Mouse (Mus musculus): ENCODE data around the gene Capn2.

The Capn2 gene

DNA sequence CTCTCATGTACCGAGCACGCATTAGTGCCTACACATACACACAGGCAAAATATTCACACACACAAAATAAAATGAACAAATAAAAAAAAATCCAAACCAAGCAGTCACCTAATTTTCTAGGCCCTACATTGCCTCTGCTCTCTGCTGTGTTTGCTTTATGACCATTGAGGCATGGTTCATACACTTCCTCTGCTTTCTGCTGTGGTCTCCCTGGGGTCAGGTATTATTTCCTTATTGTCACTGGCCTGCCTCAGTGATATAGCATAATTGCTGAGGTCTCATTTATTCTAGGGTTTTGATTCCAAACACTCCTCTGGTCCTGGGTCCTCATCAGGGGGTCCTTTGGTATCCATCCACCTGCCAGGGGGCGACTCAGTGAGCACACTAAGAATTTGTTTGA, 8.2 kb upstream of the Capn2 start:
- no peak for DNase-seq (ENCODE audit: low read depth)

DNA sequence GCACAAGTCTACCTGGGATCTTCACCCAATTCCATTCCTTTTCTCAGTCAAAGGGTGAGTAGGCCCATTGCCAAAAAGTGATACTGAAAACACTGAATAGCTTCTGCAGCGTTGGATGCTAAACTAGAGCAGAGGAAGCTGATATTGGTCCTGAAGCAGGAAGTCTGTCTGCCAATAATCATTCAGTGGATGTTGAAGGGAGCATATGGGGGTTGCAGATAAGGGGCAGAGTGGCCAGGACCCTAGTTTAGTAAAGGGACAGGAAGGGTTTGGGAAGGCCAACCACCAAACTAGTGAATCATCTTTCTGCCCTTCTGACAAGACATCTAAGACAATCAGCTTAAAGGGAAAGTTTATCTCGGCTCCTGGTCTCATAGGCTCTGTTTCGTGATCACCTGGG, 6.3 kb upstream of the Capn2 start:
- no peak for DNase-seq (ENCODE audit: low read depth)

DNA sequence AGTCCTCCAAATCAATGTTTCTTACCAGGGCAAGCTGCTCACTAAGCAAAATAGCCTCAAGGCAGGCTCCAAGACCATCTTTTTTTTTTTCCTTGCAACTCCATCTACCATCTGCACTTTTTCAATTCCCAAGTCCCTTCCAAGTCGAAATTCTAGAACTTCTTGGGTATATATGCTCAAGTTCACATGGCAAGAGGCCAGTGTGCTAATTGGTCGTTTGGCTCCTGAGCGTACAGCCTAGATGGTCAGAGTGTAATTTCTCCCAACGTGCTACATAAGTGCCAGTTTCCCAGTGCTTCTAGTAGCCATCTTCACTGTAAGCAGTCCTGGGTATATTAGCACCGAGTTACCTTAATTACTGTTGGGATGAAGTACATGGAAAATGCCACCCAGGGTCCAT, 5.6 kb upstream of the Capn2 start:
- DNase-seq (ENCODE audit: low read depth): no peak

DNA sequence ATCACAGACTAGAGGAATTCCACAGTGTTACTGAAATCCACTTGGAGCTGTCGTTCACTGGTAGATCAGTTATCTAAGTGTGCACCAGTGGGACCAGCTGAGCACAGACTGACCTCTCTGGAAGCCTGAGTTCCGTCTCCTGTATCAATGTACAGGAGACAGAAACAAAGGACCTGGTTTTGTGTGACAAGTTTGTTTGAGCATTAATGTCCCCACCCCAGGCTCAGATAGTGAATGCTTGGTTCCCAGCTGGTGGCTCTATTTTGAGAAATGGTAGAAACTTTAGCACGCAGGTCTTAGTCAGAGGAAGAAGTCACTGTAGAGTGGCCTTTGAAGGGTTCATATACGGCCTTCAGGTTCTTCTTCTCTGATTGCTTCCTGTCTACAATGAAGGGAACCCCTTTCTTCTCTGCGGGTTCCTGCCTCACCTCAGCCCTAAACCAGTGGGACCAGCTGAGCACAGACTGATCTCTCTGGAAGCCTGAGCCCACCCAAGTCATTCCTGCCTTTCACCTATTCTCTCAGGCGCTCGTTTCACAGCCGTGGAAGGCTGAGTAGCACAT, 3.6 kb upstream of the Capn2 start:
- no peak for DNase-seq (ENCODE audit: low read depth)

- no peak for DNase-seq (ENCODE audit: low read depth)
Measured at GRCm38 (mm10) chr1:182520091-182520937, 2.9 kb upstream of the Capn2 start.

GRCm38 (mm10) chr1:182519341-182519740, 1.9 kb upstream of the Capn2 start:
- no peak for DNase-seq (ENCODE audit: low read depth)

DNA sequence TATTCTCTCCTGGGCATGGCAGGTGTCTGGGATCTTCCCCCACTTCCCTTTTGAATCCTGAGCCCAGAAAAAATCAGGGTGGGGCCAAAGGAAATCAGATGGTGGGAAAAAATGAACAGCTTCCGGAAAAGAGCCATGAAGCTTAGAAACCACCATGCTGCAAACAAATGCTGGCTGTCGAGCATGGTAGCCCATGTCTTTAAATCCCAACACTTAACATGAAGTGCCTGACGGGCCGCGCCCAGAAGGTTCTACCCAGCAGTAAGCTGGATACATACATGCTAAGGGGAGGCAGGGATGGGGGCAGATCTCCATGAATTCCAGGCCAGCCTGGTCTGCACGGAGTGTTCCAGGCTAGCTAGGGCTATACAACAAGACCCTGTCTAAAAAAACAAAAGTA, 1.4 kb upstream of the Capn2 start:
- no peak for DNase-seq (ENCODE audit: low read depth)

DNA sequence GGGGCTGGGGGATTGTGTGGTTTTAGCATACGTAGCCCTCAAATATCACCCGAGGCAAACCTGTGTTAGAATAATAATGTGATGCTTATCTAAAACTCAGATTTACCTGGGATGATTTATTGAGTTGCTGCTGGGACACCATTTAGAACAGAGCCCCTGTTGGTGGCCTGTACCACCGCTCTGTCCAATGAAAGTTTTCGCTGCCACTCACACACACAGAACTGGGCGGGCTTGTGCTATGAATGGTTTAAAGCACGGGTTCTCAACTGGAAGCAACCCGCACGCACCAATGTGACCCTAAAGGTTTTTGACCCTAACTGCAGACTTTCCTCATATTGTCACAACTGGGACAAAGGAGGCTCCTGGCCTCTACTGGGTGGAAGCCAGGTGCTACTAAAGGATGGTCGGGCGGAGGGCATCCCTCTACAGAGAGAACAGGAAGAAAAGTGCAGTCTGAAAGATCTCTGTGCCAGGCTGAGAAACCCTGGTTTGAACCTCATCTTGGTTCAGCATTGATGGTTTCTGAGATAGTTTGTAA, 804 bp upstream of the Capn2 start:
- no peak for DNase-seq (ENCODE audit: low read depth)

- no peak for DNase-seq (ENCODE audit: low read depth)
Measured at GRCm38 (mm10) chr1:182517677-182518011, 236 bp upstream of the Capn2 start.

GRCm38 (mm10) chr1:182514803-182515590, 2.4 kb downstream of the Capn2 start:
- DNase-seq (ENCODE audit: low read depth): no peak

DNA sequence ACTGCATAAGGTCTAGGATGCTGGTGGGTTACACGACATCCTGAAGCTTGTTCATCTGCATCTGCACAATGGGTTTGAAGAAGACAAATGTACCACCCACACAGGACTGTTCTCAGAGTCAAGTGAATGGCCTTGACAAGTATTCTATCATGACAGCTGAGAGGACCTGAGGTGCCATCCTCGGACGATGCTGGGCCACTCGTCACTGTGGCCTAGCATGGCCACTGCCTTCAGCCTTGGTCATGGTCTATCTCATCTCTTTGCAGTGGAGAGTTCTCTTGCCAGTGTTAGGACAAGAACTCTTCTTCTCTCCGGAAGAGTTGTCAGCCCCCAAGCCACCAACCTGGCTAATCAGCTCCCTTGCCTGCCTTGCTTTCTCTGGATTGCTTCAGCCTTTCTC, 3.7 kb downstream of the Capn2 start:
- no peak for DNase-seq (ENCODE audit: low read depth)

GRCm38 (mm10) chr1:182512901-182513410, 4.5 kb downstream of the Capn2 start:
- no peak for DNase-seq (ENCODE audit: low read depth)

DNA sequence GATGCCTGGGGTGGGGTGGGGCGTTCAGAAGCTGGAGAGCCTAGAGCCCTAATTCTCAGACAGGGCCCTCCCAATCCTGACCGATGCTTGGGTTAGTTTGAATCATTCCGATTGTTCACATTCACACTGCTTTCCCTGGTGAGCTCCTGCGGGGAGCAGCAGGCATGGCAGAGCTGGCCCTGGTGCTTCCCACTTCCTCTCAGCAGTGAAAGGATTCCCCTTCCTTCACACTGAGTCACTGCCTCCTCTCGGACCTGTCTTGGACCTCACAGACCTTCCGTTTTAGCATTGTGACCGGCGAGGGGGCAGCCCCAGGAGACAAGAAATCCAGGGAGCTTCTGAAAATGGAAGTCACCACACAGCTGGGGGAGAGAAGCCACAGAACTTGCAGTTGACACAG, 5.6 kb downstream of the Capn2 start:
- no peak for DNase-seq (ENCODE audit: low read depth)

- DNase-seq (ENCODE audit: low read depth): no peak
Measured at GRCm38 (mm10) chr1:182511073-182511472, 6.3 kb downstream of the Capn2 start.

GRCm38 (mm10) chr1:182509110-182509797, 8.2 kb downstream of the Capn2 start:
- DNase-seq (ENCODE audit: low read depth): no peak

DNA sequence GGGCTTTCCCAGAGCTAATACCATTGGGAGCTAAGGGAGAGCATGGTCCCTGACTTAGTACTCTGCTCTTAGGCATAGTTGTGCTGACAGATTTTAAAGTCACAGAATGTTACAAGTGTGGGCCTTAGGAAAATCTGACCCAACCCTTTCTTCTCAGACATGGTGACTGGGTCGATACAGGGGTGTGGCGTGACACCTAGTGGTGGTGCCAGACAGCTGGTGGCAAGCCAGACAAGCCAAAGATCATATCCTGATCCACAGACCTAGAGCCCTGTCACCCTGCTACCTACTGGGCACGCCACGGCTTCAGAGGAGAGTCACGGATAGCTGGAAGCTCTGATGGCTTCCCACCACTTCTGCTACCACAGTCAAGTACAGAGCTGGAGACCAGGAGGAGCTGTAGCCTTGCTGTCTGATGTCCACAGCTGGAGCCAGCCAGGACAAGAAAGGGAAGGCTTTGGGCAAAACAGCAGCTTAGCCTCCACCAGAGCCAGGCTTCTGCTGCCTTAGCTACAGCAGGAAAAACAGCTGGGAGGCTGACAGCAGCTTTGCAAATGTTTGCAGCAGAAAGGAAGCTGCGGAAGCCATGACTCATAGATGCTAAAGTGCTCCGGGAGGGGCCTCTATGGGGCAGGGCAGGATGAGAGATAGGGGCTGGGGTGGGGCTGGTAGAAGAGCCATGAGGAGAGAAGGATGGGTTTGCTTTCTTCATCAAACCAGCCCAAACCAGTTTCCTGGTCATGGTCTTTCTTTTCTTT, 11.0 kb downstream of the Capn2 start:
- no peak for DNase-seq (ENCODE audit: low read depth)

GRCm38 (mm10) chr1:182505291-182505690, 12.1 kb downstream of the Capn2 start:
- no peak for DNase-seq (ENCODE audit: low read depth)

DNA sequence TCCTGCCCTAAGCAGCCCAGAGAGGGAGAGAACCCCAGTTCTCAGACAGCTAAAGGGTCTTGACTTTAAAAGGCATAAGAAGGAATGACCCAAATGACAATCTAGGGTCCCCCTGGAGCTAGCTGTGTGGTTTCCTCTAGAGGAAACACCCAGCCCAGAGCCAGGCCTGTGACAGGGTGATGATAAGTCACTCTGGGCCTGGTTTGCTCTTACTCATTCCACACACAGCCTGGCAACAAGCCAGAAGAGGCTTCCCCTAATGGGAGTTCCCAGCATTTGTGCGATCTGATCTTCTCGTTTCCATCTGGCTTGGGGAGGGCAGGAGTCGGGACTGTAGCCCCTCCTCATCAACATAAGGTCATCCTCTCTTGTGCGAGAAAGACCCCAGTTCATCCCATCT, 13.2 kb downstream of the Capn2 start:
- peak; percentile 63 for DNase-seq (ENCODE audit: low read depth)

GRCm38 (mm10) chr1:182503206-182503900, 14.1 kb downstream of the Capn2 start:
- DNase-seq (ENCODE audit: low read depth): no peak

DNA sequence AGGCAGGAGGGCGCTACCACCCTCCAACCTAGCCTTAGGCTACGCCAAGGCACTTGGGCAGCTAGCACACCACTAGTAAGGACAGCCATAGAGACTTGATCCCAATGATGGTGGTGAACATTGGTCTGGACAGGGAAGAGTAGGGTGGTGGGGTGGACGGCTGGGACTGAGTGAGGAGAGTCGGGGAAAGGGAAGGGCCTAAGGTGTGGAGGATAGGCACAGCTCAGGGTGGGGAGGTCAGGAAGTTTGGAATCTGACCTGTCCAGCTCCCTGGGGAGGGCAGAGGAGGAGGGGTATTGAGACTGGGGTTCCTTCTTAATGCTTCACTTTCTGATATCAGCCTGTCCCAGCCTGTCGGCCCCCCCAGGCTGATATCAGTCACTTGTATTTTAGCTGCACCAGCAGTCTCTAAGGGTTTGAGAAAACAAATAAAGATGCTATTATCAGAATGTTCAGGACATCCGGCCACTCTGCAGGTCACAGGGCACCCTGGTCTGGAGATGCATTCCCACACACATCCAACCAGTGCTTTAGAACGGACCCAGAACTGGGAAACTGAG, 14.8 kb downstream of the Capn2 start:
- no peak for DNase-seq (ENCODE audit: low read depth)

Data from c-Kit-positive CD71-positive TER-119-negative erythroid progenitor cells, embryonic 14.5 days (primary cell).